Mouse (Mus musculus) hematopoietic stem cell, adult 5-6 weeks (primary cell): ENCODE data around the gene Adam12. TPM values are rescaled to one million over a fixed set of nuclear protein-coding genes. Genes with fewer than 3 reads are reported as not detected.
A peak's percentile ranks its signal among the peaks of the same experiment; 100 is the strongest.

ENCODE experiments used
- ATAC-seq, 2 experiments: fragments of 125-278 bp in 1 of 2; replicated peaks in 1 of 2; 2 replicates each; pipeline ENCODE4 v1.8.0; 2016 to 2017; ENCODE audit warnings: inconsistent platforms in 2 of 2, mild to moderate bottlenecking in 2 of 2, moderate number of reproducible peaks in 2 of 2, low read depth in 1 of 2, moderate TSS enrichment in 1 of 2; ENCODE audit not compliant: low FRiP score in 2 of 2, poor library complexity in 2 of 2, severe bottlenecking in 2 of 2, insufficient read depth in 1 of 2, low TSS enrichment in 1 of 2
- total RNA-seq: library from RNA; stranded (forward); fragments of 172-1452, 232-1000 nt; gene quantifications from 2 replicates; pipeline ENCODE4 v1.2.3, GENCODE M21; 2017

The Adam12 gene
- 0.20 TPM in 1 of 2 replicates, not detected in the other for total RNA-seq

GRCm38 (mm10) chr7:134231378-134232346 is at the start of gene Adam12:
Gene Adam12, minus strand, starts transcription at chr7:134232146.
- no peak for ATAC-seq

GRCm38 (mm10) chr7:134272956-134273355 is 41.0 kb upstream of the Adam12 start:
- ATAC-seq: no peak

GRCm38 (mm10) chr7:134272421-134272820 is 40.5 kb upstream of the Adam12 start:
- no peak for ATAC-seq

GRCm38 (mm10) chr7:134265783-134266182 is 33.8 kb upstream of the Adam12 start:
- no peak for ATAC-seq

- ATAC-seq: peak; percentile 71 to 85
Measured at GRCm38 (mm10) chr7:134263146-134263906, 31.4 kb upstream of the Adam12 start.

- peak; percentile 30 to 49; a peak in 2 of 4 replicates for ATAC-seq
Measured at GRCm38 (mm10) chr7:134261003-134261701, 29.2 kb upstream of the Adam12 start.

GRCm38 (mm10) chr7:134250273-134250870 is 18.4 kb upstream of the Adam12 start:
- ATAC-seq: no peak

- no peak for ATAC-seq
Measured at GRCm38 (mm10) chr7:134248041-134248440, 16.1 kb upstream of the Adam12 start.

- ATAC-seq: no peak
Measured at GRCm38 (mm10) chr7:134246624-134247023, 14.7 kb upstream of the Adam12 start.

GRCm38 (mm10) chr7:134242773-134243172 is 10.8 kb upstream of the Adam12 start:
- no peak for ATAC-seq

GRCm38 (mm10) chr7:134241212-134241611 is 9.3 kb upstream of the Adam12 start:
- no peak for ATAC-seq

GRCm38 (mm10) chr7:134240579-134240978 is 8.6 kb upstream of the Adam12 start:
- no peak for ATAC-seq

- ATAC-seq: no peak
Measured at GRCm38 (mm10) chr7:134238863-134239262, 6.9 kb upstream of the Adam12 start.

GRCm38 (mm10) chr7:134237356-134237755 is 5.4 kb upstream of the Adam12 start:
- no peak for ATAC-seq

- no peak for ATAC-seq
Measured at GRCm38 (mm10) chr7:134236727-134237126, 4.8 kb upstream of the Adam12 start.

GRCm38 (mm10) chr7:134235552-134235951 is 3.6 kb upstream of the Adam12 start:
- no peak for ATAC-seq

- ATAC-seq: no peak
Measured at GRCm38 (mm10) chr7:134230708-134231107, 1.2 kb downstream of the Adam12 start.
